Mouse (Mus musculus) spleen, postnatal 10 days (tissue): ENCODE results near the gene Igtp.
A peak's percentile ranks its signal among the peaks of the same experiment; 100 is the strongest.
"Not testable (repeated sequence)": the region's sequence is repeated elsewhere in the genome, so short reads cannot be mapped to it uniquely, and the experiment has no call there.

Source experiments
- DNase-seq, 2 experiments: peaks; one replicate each; pipeline ENCODE4 v3.0.0; 2021 to 2022; ENCODE audit warnings: low spot score in 2 of 2

Igtp gene

DNA sequence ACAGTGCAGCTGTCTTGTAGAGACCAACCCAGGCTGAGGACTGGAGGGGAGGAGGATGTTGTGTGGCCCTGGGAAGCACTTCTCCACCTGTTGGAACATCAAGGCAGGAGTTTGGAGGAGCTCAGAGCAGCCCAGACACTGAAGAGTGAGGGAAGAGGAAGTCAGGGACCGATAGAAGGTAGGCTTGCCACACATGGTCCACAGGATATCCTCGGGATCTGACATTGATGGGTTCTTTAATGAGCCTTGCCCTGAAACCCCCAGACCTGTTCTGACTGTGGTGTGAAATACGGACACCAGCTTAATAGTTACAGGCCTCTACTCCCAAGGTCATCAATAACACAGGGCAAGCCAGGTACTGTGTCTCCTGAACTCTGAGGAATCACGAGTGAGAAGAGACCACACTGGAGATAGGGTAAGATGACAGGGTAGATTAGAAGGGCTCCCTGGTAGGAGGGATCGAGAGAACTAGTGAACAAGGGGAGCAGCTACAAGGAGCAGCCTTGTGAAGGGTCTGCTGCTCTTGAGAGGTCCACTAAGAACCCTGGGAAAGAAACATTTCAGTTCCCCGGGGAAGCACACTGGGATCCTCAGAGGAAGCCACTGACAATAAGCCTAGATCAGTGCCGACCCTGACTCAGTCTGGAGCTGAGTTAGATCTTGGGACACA lies 14.5 kb downstream of the Igtp start:
- no peak for DNase-seq

DNA sequence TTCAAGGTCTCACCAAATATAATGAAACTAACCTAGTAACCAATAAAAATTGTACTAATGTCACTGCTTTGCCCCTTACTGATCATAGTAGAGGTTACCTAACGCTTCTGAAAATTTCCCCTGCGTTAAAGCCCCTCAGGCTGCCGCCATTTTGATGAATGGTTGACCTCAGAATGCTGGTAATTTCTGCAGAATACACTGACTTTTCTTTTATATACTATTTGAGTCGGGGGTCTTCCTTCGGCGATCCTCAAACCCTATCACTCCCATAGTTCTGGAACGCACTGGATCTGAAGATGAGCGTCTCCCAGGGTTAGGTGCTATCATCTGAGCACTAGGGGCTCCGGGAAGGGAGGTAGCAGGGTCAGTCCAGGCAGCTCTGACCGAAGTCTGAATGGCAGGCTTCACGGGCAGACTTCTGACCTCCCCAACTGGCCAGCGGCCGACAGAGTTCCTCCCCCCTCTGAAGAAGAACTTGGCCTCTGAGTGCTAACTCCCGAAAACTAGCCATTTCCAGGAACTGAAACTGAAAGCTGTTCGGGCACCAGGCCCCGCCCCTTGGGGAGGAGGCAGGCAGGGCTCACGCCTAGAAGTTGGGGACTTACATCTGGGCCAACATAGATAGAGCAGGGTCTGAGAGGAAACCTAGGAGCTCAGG lies 15.2 kb downstream of the Igtp start:
- peak; percentile 78 to 91 for DNase-seq

DNA sequence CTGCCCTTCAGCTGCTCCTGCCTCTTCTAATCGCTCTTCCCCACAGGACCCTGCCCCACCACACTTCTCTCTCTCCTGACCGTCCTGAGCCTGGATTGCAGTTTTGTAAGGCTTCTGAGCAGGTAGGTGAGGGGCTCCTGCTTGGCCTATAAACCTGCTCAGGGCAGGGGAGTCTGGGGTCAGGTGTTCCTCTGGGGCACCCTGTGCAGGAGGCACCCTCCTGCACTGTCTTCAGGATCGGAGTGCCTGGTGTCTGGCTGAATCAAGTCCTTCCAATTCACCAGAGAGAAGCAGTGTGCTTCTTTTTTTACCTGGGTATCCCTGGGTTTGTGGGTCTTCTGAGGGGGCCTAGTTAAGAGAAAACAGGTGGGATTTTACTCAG lies 15.7 kb downstream of the Igtp start:
- not testable (repeated sequence) for DNase-seq

- DNase-seq = no peak
These were observed 16.5 kb downstream of the Igtp start for GRCm38 (mm10) chr11:58215814-58216213.

- DNase-seq = no peak
These were observed 17.5 kb downstream of the Igtp start for GRCm38 (mm10) chr11:58216823-58217222.

GRCm38 (mm10) chr11:58223751-58224150 lies 24.4 kb downstream of the Igtp start:
- DNase-seq = no peak

- peak in 1 of 2 experiments; percentile 57 for DNase-seq
These were observed 25.0 kb downstream of the Igtp start for GRCm38 (mm10) chr11:58224313-58224712.

DNA sequence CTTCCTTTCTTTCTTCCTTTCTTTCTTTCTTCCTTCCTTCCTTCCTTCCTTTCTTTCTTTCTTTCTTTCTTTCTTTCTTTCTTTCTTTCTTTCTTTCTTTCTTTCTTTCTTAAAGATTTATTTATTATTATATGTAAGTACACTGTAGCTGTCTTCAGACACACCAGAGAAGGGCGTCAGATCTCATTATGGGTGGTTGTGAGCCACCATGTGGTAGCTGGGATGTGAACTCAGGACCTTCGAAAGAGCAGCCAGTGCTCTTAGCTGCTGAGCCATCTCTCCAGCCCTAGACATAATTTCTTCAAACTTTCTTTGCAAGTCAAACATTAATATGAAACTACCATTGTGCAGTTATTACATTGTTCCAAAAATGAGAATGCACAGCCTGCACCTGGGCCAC lies 25.5 kb downstream of the Igtp start:
- not testable (repeated sequence) for DNase-seq

- peak; percentile 66 to 78 for DNase-seq
These were observed 26.3 kb downstream of the Igtp start for GRCm38 (mm10) chr11:58225655-58226054.

GRCm38 (mm10) chr11:58226425-58226824 lies 27.1 kb downstream of the Igtp start:
- no peak for DNase-seq

GRCm38 (mm10) chr11:58228021-58228420 lies 28.7 kb downstream of the Igtp start:
- DNase-seq = not testable (repeated sequence)

DNA sequence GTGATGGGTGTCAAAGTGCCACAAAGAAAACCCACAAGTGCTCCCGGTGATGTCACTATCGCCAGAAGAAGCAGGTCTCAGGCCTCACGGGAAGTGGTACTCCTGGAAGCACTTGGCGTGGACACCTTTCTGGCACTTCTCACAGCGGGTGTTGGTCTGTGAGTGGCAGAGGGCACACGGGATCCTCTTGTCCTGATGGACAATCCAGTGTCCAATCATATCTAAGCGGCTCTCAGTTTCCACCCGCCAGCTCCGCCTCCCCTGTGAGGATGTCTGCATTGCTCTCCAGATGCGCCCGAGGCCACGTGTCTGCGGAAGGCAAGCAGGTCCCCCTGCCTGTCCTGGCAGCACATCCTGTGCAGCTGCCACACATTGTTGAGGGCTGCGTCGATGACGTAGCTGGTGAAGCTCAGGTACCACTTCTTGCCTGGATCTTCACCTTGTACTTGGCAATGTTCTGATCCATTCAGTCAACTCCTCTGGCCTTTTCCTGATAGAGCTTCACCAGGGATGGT lies 31.1 kb downstream of the Igtp start:
- DNase-seq = no peak

GRCm38 (mm10) chr11:58231156-58231555 lies 31.8 kb downstream of the Igtp start:
- no peak for DNase-seq

- DNase-seq = not testable (repeated sequence)
These were observed 35.2 kb downstream of the Igtp start for GRCm38 (mm10) chr11:58234551-58234950.

DNA sequence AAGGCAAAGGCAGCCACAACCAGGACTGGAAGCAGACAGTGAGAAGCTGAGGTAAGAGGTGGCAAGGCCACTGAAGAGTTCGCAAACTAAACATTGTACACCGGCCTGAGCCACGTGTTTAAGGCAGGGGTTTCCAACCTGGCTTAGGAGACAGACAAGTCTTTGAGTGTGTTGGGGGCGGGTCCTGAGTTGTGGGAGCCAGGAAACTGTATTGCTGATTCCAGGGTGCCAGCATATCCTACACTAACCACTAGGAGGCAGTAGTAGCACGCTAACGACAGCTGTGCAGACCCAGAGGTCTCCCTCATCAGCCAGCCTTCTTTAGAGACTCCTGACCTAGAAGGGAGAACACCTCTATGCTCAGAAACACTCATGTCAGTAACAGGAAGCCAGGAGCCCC lies 35.8 kb downstream of the Igtp start:
- DNase-seq = peak in 1 of 2 experiments; percentile 58

DNA sequence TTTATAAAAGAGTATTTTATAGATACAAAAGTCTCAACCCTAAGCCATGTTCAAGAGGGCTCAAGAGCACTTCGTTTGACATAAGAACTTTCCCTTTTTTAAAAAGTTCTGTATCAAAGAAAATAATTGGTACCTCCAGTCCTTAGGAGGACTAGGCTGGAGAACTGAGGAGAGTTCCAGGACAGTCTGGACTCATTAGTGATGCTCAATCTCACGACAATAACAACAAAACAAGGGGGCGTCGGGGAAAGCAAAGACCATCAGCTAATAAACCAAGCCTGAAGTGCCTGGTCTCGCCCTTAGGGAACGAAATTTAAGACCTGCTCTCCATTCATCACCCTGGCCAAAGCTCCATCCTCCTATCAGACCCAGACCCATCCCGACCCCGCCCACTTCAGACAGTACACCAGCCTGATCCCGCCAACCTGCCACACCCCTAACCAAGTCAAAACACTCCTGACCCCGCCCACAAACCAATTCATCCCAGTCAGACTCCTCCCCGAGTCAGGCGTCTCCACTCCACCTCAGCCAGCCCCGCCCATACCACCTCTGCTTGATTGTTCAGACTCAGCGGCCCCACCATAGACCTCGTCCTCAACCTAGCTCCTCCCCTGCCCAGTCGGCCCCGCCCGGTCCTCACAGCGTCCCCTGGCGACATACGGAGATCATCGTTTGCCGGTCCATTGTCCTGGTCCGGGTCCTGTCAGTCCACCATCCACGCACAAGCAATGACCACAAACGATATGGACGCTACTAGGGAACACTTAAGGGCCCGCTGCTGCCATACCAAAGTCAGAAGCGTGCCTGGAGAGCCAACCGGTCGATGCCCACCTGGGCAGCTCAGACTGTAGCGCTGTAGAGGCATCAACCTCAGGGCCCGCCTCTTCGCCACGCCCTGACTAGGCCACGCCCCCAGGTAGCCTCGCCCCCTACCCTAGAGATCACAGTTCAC lies 39.8 kb downstream of the Igtp start:
- DNase-seq = peak in 1 of 2 experiments; percentile 61

DNA sequence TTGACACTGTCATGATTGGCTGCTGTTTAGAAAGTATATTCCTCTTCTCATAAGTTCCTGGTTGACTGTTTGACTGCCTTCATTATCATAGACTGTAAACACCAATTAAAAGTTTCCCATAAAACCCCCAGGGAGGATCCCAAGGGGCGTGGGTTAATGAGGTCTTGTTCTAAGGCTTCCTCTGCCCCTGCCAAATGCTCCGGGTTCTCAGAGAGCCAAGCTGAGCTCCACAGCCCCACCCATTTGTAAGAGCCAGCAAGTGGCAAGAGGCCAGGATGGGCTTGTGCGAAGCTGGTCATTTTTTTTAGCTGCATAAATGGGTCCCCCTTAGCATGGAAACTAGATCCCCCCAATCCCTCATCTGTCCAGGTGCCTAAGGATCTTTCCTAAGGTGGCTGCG lies 47.9 kb downstream of the Igtp start:
- DNase-seq = no peak

- no peak for DNase-seq
These were observed 50.0 kb downstream of the Igtp start for GRCm38 (mm10) chr11:58249203-58249981.

DNA sequence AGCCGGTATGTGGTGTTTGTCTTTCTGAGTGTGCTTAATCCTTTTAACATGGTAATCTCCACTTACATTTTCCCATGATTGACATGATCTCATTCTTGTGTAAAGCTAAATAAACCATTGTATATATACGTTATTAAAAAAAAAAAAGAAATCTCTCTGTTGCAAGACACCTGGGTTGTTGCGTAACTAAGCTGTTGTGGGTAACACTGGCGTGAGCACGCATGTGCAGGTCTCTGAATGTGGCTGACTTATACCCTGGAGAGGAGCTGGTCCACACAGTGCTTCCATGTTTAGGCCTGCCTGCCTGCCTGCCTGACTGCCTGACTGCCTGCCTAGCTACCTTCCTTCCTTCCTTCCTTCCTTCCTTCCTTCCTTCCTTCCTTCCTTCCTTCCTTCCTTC lies 51.2 kb downstream of the Igtp start:
- no peak for DNase-seq

- no peak for DNase-seq
These were observed 55.1 kb downstream of the Igtp start for GRCm38 (mm10) chr11:58254411-58254810.
